Mouse (Mus musculus): ENCODE measurements around the gene Ror2.

Ror2 gene

GRCm38 (mm10) chr13:53065122-53065521 is 220.8 kb downstream of the Ror2 start:
- DNase-seq (ENCODE audit: low spot score in 2 of 2): no peak

GRCm38 (mm10) chr13:53064681-53065080 is 221.2 kb downstream of the Ror2 start:
- DNase-seq (ENCODE audit: low spot score in 2 of 2): no peak
